Mouse (Mus musculus) midbrain, embryonic 14.5 days (tissue): ENCODE results near the gene Twist1. TPM values are rescaled to one million over a fixed set of nuclear protein-coding genes. Genes with fewer than 3 reads are reported as not detected.
A peak's percentile ranks its signal among the peaks of the same experiment; 100 is the strongest.

Source experiments
- ATAC-seq: fragments of 200-750 bp; cut with Nextera tagmentation; 2 replicates; pipeline ENCODE4 v1.8.0; 2017; ENCODE audit warnings: moderate number of reproducible peaks, moderate library complexity; ENCODE audit not compliant: low FRiP score, low TSS enrichment
- DNase-seq: peaks from one replicate; pipeline ENCODE4 v3.0.0-alpha.2; 2015
- H3K27ac ChIP-seq: fragments of 300-500 bp; sonication (generic); replicated peaks from 2 replicates; pipeline ENCODE4 v1.5.1; 2014; ENCODE audit warnings: mild to moderate bottlenecking, low read depth, low read length, moderate library complexity
- H3K27me3 ChIP-seq: fragments of 300-500 bp; sonication (generic); 2 replicates; pipeline ENCODE4 v1.6.1; 2014; ENCODE audit warnings: low read length, control low read depth, mixed read lengths; ENCODE audit not compliant: control insufficient read depth, insufficient read depth
- H3K36me3 ChIP-seq: fragments of 300-500 bp; sonication (generic); 2 replicates; pipeline ENCODE4 v1.6.1; 2014; ENCODE audit warnings: low read length, control low read depth; ENCODE audit not compliant: control insufficient read depth, insufficient read depth
- H3K4me1 ChIP-seq: fragments of 300-500 bp; sonication (generic); 2 replicates; pipeline ENCODE4 v1.6.1; 2014; ENCODE audit warnings: mild to moderate bottlenecking, antibody characterized with exemption, low read length, control low read depth; ENCODE audit not compliant: control insufficient read depth, insufficient read depth
- H3K4me2 ChIP-seq: fragments of 300-500 bp; sonication (generic); 2 replicates; pipeline ENCODE4 v1.6.1; 2014; ENCODE audit warnings: mild to moderate bottlenecking, low read length, moderate library complexity
- H3K4me3 ChIP-seq: fragments of 300-500 bp; sonication (generic); replicated peaks from 2 replicates; pipeline ENCODE4 v1.5.1; 2014; ENCODE audit warnings: low read depth, low read length
- H3K9ac ChIP-seq: fragments of 300-500 bp; sonication (generic); replicated peaks from 2 replicates; pipeline ENCODE4 v1.6.1; 2014; ENCODE audit warnings: mild to moderate bottlenecking, low read length, moderate library complexity
- H3K9me3 ChIP-seq: fragments of 300-500 bp; sonication (generic); 2 replicates; pipeline ENCODE4 v1.6.1; 2016; ENCODE audit warnings: low read length, control low read depth, mixed read lengths; ENCODE audit not compliant: control insufficient read depth
- WGBS: fragments of 180-500 bp; shearing (Covaris S2); extraction: QIAGEN DNeasy Blood & Tissue Kit; methylation state at CpG from one replicate; pipeline ENCODE4 v1.1.7; 2014; 5-methylcytosine and 5-hydroxymethylcytosine counted together
- polyA plus RNA-seq: library from polyadenylated mRNA; unstranded; fragments of >200 nt; fragmentation: Nextera tagmentation; extraction: Ambion mirVana; gene quantifications from 2 replicates; pipeline ENCODE4 v1.2.1, GENCODE M21; 2014

Gene Twist1
- polyA plus RNA-seq, 1 experiment from 2014 or later = 2.1 TPM

DNA sequence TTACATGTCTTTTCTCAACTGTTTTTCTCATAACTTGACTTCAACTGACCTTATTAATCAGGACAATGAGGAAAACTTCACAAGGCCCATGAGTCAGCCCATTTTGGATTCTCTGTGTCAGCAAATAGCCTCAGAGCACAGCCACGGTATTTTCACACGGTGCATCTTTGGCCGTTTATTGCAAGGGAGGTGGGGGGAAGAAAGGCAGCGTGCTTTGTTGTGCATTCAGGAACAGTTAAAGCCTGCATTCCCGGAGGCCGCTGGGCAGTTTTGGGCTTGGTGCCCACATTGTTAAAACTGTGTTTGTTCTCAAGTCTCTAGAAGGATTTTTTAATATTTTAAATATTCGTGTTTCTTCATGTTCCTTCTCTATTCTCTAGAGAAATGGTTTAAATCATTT is 24.0 kb downstream of the Twist1 start:
- DNase-seq (peak; percentile 48), ATAC-seq (no peak)
- no peak overlapping the region for H3K4me2 ChIP-seq
- no peaks in the 10 kb centered on the region for H3K9me3 ChIP-seq
- no peaks in the 10 kb centered on the region for H3K4me1 ChIP-seq
- WGBS = 26% methylated on average over 7 of the region's 7 CpGs
- no peak overlapping the region for H3K4me3 ChIP-seq
- H3K27ac ChIP-seq = no peak overlapping the region
- H3K27me3 ChIP-seq = no peaks in the 10 kb centered on the region
- no peak overlapping the region for H3K9ac ChIP-seq
- H3K36me3 ChIP-seq = no peaks in the 10 kb centered on the region

DNA sequence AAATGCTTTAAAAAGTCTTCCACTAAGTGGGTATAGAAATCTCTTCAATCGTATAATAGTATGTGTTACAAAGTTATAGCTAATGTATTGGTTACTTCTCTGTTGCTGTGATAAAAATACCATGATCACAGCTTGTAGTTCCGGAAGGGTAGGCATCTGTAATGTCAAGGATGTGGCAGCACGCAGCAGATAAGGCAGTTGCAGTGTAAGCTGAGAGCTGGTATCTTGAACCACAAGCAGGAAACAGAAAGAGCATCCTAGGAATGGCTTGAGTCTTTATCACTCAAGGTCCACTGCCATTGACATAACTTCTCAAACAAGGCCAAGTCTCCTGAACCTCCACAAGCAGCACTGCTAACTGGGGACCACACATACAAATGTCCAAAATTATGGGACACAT is 35.7 kb downstream of the Twist1 start:
- H3K4me1 ChIP-seq = no peaks in the 10 kb centered on the region
- H3K4me3 ChIP-seq = no peak overlapping the region
- H3K27me3 ChIP-seq = no peaks in the 10 kb centered on the region
- H3K9me3 ChIP-seq = no peaks in the 10 kb centered on the region
- no peak overlapping the region for H3K9ac ChIP-seq
- ATAC-seq (no peak), DNase-seq (no peak)
- H3K36me3 ChIP-seq = no peaks in the 10 kb centered on the region
- WGBS = 88% methylated on average over 3 of the region's 3 CpGs
- no peak overlapping the region for H3K4me2 ChIP-seq
- H3K27ac ChIP-seq = no peak overlapping the region

Other genes starting within 250 kb of the Twist1 start
- gene Ferd3l, start 29.2 kb upstream of the Twist1 start, polyA plus RNA-seq = 0.41 and 1.7 TPM in 2 replicates